Mouse (Mus musculus) intestine, embryonic 14.5 days (tissue): Measurements from ENCODE around the gene Tmem39a. TPM values are rescaled to one million over a fixed set of nuclear protein-coding genes. Genes with fewer than 3 reads are reported as not detected.

Experiments
- ATAC-seq: fragments of 200-750 bp; cut with Nextera tagmentation; replicated peaks from 2 replicates; pipeline ENCODE4 v1.8.0; 2017; ENCODE audit warnings: low read depth, moderate number of reproducible peaks, moderate TSS enrichment, moderate library complexity; ENCODE audit not compliant: low FRiP score, low TSS enrichment
- DNase-seq: peaks from one replicate; pipeline ENCODE4 v3.0.0-alpha.2; 2018; ENCODE audit warnings: low spot score
- H3K27ac ChIP-seq: fragments of 300-500 bp; sonication (generic); 2 replicates; pipeline ENCODE4 v1.5.1; 2014; ENCODE audit warnings: low read depth, mild to moderate bottlenecking, control low read depth
- H3K27me3 ChIP-seq: fragments of 300-500 bp; sonication (generic); replicated peaks from 2 replicates; pipeline ENCODE4 v1.6.1; 2014; ENCODE audit warnings: low read length, control low read depth; ENCODE audit not compliant: control insufficient read depth, insufficient read depth
- H3K36me3 ChIP-seq: fragments of 300-500 bp; sonication (generic); 2 replicates; pipeline ENCODE4 v1.6.1; 2014; ENCODE audit warnings: low read length, control low read depth; ENCODE audit not compliant: control insufficient read depth, insufficient read depth
- H3K4me1 ChIP-seq: fragments of 300-500 bp; sonication (generic); replicated peaks from 2 replicates; pipeline ENCODE4 v1.6.1; 2014; ENCODE audit warnings: low read length, control low read depth, mixed read lengths; ENCODE audit not compliant: control insufficient read depth, insufficient read depth
- H3K4me2 ChIP-seq: fragments of 300-500 bp; sonication (generic); 2 replicates; pipeline ENCODE4 v1.6.1; 2014; ENCODE audit warnings: low read length
- H3K4me3 ChIP-seq: fragments of 300-500 bp; sonication (generic); 2 replicates; pipeline ENCODE4 v1.5.1; 2014; ENCODE audit warnings: low read depth, low read length, control low read depth, mixed read lengths
- H3K9ac ChIP-seq: fragments of 300-500 bp; sonication (generic); 2 replicates; pipeline ENCODE4 v1.6.1; 2014; ENCODE audit warnings: mild to moderate bottlenecking, low read length
- H3K9me3 ChIP-seq: fragments of 300-500 bp; sonication (generic); 2 replicates; pipeline ENCODE4 v1.6.1; 2016; ENCODE audit warnings: low read length, control low read depth; ENCODE audit not compliant: control insufficient read depth
- whole genome bisulfite sequencing: fragments of 180-500 bp; shearing (Covaris S2); extraction: QIAGEN DNeasy Blood & Tissue Kit; methylation state at CpG from one replicate; pipeline ENCODE4 v1.1.7; 2014; 5-methylcytosine and 5-hydroxymethylcytosine counted together
- polyA plus RNA-seq: library from polyadenylated mRNA; unstranded; fragments of >200 nt; fragmentation: Nextera tagmentation; extraction: Ambion mirVana; gene quantifications from 2 replicates; pipeline ENCODE4 v1.2.1, GENCODE M21; 2014

Tmem39a gene
- polyA plus RNA-seq, result 97.9 and 117 TPM in 2 replicates

DNA sequence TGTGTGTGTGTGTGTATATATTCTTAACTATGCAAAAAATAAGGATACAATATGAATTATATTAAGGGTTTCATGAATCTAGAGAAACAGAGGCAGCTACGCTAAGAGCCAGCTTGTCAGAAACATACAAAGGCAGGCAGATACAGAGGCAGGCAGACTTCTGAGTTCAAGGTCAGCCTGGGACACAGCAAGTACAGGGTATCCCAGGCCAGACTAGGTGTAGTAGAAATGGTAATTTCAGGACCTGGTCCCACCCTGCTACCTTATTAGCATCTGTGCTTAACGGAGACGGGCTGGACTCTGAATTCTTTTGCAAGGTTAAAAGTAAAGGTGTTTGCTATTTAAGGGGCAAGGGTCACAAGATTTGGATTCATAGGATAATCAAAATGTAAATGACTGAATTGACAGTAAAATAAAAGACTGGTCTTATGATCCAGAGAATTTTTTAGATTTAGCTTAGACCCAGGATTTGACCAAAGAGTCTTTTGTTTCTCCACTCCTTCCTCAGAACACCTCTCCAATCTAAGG is at the start of gene Tmem39a:
Gene Tmem39a, plus strand, starts transcription at position 478 of the 528 bp plus-strand sequence.
- DNase-seq, result no peak
- Histone ChIP-seq H3K27ac (no peak within 1 kb of the TSS), H3K4me1 (no peaks in the 10 kb centered on the region), H3K9ac (no peak within 1 kb of the TSS), H3K4me2 (no peak within 1 kb of the TSS), H3K4me3 (no peak within 1 kb of the TSS), H3K27me3 (peaks cover 9% of the 10 kb centered on the region; the same call in 1 of the 2 replicates), H3K36me3 (no peaks in the 10 kb centered on the region), H3K9me3 (no peaks in the 10 kb centered on the region)
- 78% methylated on average over 3 of the region's 3 CpGs for WGBS
- no peak for ATAC-seq

DNA sequence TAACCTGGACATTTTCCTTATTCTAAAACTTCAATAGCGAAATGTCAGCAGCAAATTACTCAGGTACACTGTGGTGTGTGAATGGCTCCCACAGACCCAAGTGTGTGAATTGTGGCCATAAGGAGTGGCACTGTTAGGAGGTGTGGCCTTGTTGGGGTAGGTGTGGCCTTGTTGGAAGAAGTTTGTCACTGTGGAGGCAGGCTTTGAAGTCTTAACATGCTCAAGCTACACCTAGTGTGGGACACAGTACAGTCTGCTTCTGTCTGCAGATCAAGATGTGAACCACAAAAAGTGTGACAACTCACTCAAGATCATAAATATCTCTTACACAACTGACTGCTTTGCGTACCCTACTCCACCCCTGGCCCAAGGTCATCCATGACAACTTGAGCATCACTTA is 47.7 kb upstream of the Tmem39a start:
- Histone ChIP-seq H3K4me1 (no peaks in the 10 kb centered on the region), H3K4me3 (no peak overlapping the region), H3K9ac (no peak overlapping the region), H3K36me3 (peaks cover 60% of the 10 kb centered on the region), H3K27me3 (no peaks in the 10 kb centered on the region), H3K9me3 (no peaks in the 10 kb centered on the region), H3K27ac (no peak overlapping the region), H3K4me2 (no peak overlapping the region)
- ATAC-seq (no peak), DNase-seq (no peak)
- WGBS, result 93% methylated on average over 2 of the region's 2 CpGs

DNA sequence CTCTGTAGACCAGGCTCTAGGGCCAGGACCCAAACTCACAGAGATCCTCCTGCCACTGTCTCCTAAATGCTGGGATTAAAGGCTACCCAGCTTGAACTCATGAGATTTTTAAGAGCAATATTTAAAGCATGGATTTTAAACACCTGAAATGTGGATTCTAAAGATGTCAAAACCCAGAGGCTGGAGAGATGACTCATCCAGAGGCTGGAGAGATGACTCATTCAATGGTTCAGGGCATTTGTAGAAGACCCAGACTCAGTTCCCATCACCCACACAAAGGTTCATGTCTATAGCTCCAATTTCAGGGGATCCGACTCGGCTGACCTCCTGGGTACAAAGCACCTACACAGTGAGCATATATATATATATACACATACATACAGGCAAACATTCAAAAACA is 39.4 kb upstream of the Tmem39a start:
- no peak for DNase-seq
- H3K9ac ChIP-seq, result no peak overlapping the region
- peaks cover 10% of the 10 kb centered on the region for H3K4me1 ChIP-seq
- WGBS, result 96% methylated on average over 2 of the region's 2 CpGs
- H3K36me3 ChIP-seq, result peaks cover 41% of the 10 kb centered on the region
- H3K9me3 ChIP-seq, result no peaks in the 10 kb centered on the region
- no peak overlapping the region for H3K27ac ChIP-seq
- ATAC-seq, result no peak
- no peak overlapping the region for H3K4me3 ChIP-seq
- H3K27me3 ChIP-seq, result no peaks in the 10 kb centered on the region
- H3K4me2 ChIP-seq, result no peak overlapping the region

DNA sequence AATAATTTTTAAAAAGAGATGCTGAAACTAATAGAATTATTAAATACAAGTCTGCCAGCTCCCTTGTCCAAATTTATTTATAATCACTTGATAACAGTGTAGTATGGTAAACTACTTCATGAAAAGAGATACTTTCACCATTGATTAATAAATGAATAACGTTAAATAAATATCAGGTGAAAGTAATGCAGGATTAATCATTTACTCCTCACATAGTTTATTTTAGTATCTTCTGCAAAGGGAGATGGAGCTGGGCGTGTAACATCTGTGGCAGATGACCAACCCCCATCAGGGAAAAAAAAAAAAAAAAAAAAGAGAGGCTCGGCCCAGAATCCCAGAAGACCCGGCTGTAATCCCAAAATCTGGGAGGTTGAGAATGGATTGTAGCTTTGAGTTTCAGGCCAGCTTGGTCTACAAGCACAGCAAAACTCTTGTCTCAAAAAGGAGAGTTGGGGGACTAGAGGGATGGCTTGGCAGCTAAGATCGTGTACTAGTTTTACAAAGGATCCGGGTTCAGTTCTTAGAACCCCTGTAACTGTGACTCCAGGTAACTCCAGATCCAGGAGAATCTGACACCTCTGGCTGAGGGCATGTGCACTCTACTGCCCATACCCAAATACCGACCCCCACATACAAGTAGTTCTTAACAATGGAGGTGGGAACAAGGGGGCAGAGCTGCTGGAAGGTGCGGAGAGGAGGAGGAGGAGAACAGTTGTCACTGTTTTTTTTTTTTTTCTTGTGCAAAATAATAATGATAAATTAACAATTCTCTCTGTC is 37.1 kb upstream of the Tmem39a start:
- H3K4me3 ChIP-seq, result peak overlapping the region; percentile 94
- no peak for ATAC-seq
- no peak for DNase-seq

DNA sequence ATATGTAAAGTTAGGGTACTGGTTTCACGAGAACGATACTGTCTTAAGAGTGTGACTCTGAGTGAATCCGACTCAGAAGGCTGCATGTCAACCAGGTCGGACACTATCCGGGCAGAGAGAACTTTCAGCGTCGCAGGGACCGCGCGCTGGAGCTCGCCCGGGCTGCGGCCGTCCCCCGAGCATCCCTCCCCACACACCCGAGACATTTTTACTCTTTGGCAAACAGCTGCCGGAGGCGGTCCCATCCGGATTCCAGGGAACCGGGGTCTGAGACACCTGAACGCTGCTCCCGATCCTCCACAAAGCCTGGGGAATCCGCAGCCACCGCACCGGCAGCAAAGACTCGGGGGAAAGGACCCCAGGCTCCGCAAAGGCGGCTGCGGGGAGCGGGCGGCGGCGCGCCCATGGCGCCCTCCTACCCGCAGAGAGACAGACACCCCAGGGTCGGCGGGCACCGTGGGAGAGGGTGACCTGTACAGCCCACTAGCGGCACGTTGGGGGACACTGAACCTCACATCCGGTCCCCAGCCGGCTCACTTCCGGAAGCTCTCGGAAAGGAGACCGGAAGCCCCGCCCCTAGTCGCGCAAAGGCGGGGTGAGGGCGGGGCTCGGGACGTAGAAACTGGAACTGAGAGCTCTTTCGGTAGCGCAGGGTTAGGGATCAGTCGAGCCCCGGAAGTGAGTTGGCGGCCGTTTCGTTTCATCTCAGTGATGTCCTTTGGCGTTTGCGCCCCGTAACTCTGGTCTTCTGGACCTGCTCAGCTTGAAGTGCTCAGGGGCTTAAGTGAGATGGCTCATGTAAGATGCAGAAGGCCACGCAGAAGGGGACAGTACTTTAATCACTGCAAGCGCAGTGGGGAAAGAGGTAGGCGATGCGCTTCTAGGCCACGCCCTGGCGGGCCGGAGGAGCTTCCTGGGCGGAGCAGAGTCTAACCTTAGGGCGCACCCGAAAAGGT is 36.1 kb upstream of the Tmem39a start, which contains the start of gene Timmdc1:
Gene Timmdc1, minus strand, starts transcription at position 535 of the 956 bp plus-strand sequence.
- ATAC-seq (peak; percentile 98), DNase-seq (peak; percentile 97)
- Histone ChIP-seq H3K36me3 (peaks cover 40% of the 10 kb centered on the region), H3K4me2 (peak within 1 kb of the TSS; percentile 64), H3K9me3 (no peaks in the 10 kb centered on the region), H3K27ac (peak within 1 kb of the TSS; percentile 92), H3K9ac (peak within 1 kb of the TSS; percentile 94), H3K27me3 (no peaks in the 10 kb centered on the region), H3K4me1 (peaks cover 10% of the 10 kb centered on the region), H3K4me3 (peak within 1 kb of the TSS; percentile 94)
- under 1% methylated on average over 70 of the region's 73 CpGs for WGBS

More for the DNA sequence above, 37.1 kb upstream of the Tmem39a start:
- Histone ChIP-seq H3K9me3 (no peaks in the 10 kb centered on the region), H3K9ac (peak overlapping the region; percentile 94), H3K27me3 (no peaks in the 10 kb centered on the region), H3K4me2 (peak overlapping the region; percentile 64), H3K27ac (no peak overlapping the region), H3K4me1 (peaks cover 10% of the 10 kb centered on the region), H3K36me3 (peaks cover 41% of the 10 kb centered on the region)
- 27% methylated on average over 8 of the region's 8 CpGs for WGBS

DNA sequence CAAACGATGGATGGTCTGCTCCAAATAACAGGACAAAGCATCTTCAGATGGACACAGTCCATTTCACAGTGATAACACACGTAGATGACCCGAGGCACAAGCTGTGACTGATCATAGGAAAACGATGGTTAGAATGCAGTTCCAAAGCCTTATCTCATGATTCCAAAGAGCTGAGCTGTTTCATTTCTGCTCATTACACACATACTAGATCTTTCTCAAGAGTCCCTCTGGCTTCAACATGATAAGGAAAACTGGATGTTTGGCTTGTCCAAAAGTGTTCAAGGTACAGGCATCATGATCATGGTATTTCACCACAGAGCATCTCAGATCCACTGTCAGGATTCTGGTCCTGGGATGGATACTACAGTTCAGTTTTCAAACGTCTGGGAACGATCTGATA is 32.2 kb upstream of the Tmem39a start:
- Histone ChIP-seq H3K9ac (no peak overlapping the region), H3K36me3 (peaks cover 59% of the 10 kb centered on the region), H3K27me3 (no peaks in the 10 kb centered on the region), H3K27ac (no peak overlapping the region), H3K4me3 (no peak overlapping the region), H3K4me2 (no peak overlapping the region), H3K9me3 (no peaks in the 10 kb centered on the region), H3K4me1 (peaks cover 10% of the 10 kb centered on the region)
- ATAC-seq, result no peak
- 89% methylated on average over 6 of the region's 6 CpGs for WGBS
- DNase-seq, result no peak

DNA sequence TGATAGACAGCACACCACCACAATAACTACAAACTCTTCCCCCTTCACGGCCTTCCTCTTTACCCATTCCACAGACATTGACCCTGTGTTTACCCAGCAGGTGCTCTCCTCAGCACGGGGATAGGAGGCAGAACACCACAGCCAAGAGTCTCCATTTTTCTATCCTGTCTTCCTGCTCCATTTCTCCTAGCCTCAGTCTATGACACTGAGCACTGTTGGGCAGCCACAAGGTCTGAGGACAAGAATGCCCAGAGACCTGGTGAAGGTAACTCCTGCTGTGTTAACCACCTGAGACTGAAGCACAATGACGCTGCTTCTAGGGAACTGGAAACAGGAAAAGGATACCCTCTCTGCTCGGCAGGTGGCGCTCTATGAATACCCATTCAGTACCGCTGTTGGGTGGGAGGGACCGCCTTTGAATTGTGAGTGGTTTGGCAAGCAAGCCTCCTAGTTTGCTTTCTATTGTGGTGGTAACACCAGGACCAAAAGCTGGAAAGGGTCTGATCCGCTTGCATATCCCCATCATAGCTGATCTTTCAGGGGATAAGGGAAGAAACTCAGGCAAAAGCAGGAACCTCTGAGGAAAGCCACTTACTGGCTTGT is 21.9 kb upstream of the Tmem39a start:
- no peaks in the 10 kb centered on the region for H3K4me1 ChIP-seq
- H3K9ac ChIP-seq, result no peak overlapping the region
- no peaks in the 10 kb centered on the region for H3K27me3 ChIP-seq
- H3K36me3 ChIP-seq, result peaks cover 76% of the 10 kb centered on the region
- H3K4me3 ChIP-seq, result no peak overlapping the region
- H3K27ac ChIP-seq, result no peak overlapping the region
- H3K9me3 ChIP-seq, result no peaks in the 10 kb centered on the region
- H3K4me2 ChIP-seq, result no peak overlapping the region
- WGBS, result 46% methylated on average over 8 of the region's 8 CpGs
- no peak for ATAC-seq
- DNase-seq, result peak; percentile 83

DNA sequence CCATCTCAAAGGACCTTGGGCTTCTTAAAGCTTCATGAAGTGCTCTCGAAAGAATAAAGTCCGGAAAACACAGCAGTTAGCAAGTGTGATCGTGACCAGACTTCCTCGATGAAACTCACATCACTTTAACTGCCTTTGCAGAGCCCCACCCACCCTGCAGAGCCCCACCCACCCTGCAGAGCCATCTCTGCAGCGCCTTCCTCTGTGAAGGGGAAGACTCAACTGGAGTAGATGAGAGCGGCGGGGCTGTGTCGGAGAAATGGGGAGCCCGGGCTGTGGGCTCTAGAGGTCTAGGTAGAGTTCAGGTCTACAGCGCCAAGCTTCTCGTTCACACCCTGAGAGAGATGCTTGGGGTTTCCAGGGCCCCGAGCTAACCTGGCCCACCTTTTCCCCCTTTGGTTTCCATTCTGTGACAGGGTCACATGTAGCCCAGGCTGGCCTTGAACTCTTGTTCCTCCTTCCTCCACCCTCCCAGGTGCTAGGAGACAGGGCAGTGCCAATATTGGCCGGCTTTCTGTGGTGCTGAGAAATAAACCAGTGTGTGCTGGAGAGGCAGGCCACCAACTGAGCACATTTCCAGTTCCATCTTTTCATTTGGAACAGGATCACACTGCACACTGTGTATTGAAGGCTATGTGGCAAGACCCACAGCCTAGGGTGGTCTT is 19.6 kb upstream of the Tmem39a start:
- no peak for ATAC-seq
- peaks cover 73% of the 10 kb centered on the region for H3K36me3 ChIP-seq
- WGBS, result 87% methylated on average over 13 of the region's 13 CpGs

More for the DNA sequence above, 19.6 kb upstream of the Tmem39a start:
- no peaks in the 10 kb centered on the region for H3K4me1 ChIP-seq
- no peaks in the 10 kb centered on the region for H3K27me3 ChIP-seq
- DNase-seq, result no peak
- H3K9ac ChIP-seq, result no peak overlapping the region
- no peaks in the 10 kb centered on the region for H3K9me3 ChIP-seq
- H3K27ac ChIP-seq, result no peak overlapping the region
- no peak overlapping the region for H3K4me3 ChIP-seq
- no peak overlapping the region for H3K4me2 ChIP-seq
